In the genomic region with DNA sequence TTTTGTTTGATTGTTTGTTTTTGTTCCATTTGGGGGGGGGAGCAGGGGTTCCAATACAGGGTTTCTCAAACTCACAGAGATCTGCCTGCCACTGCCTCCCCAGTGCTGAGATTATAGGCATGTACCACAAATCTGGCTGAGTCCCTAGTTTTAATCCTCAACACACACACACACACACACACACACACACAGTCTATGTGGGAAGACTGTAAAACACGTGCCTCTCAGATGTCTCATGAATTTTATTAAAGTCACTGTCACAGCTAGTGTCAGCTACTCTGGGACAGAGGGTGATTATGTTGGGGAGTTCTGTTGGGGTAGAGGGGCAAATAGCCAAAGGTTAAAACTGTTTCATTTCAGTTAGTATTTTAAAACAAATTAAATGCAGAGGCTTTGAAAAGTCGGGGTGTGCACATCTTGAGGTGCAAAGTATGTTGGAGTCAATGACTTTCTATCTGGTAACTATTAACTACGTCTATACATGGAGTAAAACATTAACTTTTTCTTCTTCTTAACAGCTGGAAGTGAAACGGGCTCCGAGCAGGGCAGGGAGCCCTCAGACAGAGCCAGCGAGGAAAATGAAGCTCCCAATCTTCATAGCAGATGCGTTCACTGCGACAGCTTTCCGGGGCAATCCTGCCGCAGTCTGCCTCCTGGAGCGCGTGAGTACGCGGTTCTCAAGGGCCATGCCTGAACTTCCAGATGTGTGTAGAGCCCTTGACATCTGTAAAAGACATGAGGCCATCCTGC, we compare ENCODE assay signal across 18 mouse cellular contexts. TPM values are rescaled to one million over a fixed set of nuclear protein-coding genes. Genes with fewer than 3 reads are reported as not detected.
DNase-seq lines count a peak whose midpoint lies in the region; ATAC-seq lines count a peak whose summit lies in the region.
"Had no signal": no experiment of that assay in that cellular context is flagged by ENCODE, and none has a peak within 500 bp of the region (broad histone marks: within the 10 kb centered on the region; RNA-seq: fewer than 3 reads in every experiment).

No protein-coding gene starts in this region.

- no peak overlapping the region for H3K4me2 ChIP-seq in kidney, embryonic 14.5 days (replicated peaks; ENCODE audit: low read depth, low read length)
- peak overlapping the region; percentile 42 for H3K4me2 ChIP-seq in intestine, embryonic 16.5 days (ENCODE audit: low read depth, low read length)
- peak overlapping the region; percentile 13; the same call in 1 of the 2 replicates for H3K4me2 ChIP-seq in stomach, embryonic 15.5 days
- H3K4me2 ChIP-seq: embryonic facial prominence, embryonic 13.5 days; limb, embryonic 15.5 days; neural tube, embryonic 12.5 days had no signal

- no peak for ATAC-seq in kidney, embryonic 14.5 days (ENCODE audit: low FRiP score, low TSS enrichment)
- peak; percentile 95 for ATAC-seq in intestine, embryonic 16.5 days
- ATAC-seq in stomach, embryonic 15.5 days (ENCODE audit: insufficient read depth, low FRiP score, low read depth): peak; percentile 56; the same call in 1 of the 2 replicates
- no peak for ATAC-seq in monocyte, adult 5-6 weeks (replicated peaks; ENCODE audit: insufficient number of reproducible peaks, low FRiP score, low TSS enrichment, poor library complexity, severe bottlenecking)

- H3K4me3 ChIP-seq in kidney, embryonic 14.5 days (ENCODE audit: low read length): no peak overlapping the region
- H3K4me3 ChIP-seq in intestine, embryonic 16.5 days (ENCODE audit: low read length): peak overlapping the region; percentile 29
- H3K4me3 ChIP-seq in stomach, embryonic 15.5 days (replicated peaks): no peak overlapping the region
- H3K4me3 ChIP-seq: embryonic facial prominence, embryonic 13.5 days; forebrain, embryonic 10.5 days; limb, embryonic 15.5 days; neural tube, embryonic 12.5 days had no signal

- no peak overlapping the region for H3K27ac ChIP-seq in kidney, embryonic 14.5 days (ENCODE audit: low read depth, low read length)
- H3K27ac ChIP-seq in intestine, embryonic 16.5 days (ENCODE audit: low read length): peak overlapping the region; percentile 76
- H3K27ac ChIP-seq in stomach, embryonic 15.5 days: 0 out of 2 replicates have a peak overlapping the region, but pooled peaks have one; percentile 0
- H3K27ac ChIP-seq: embryonic facial prominence, embryonic 13.5 days; forebrain, embryonic 10.5 days; limb, embryonic 15.5 days; macrophage; neural tube, embryonic 12.5 days had no signal

- H3K27me3 ChIP-seq in kidney, embryonic 14.5 days (ENCODE audit: control insufficient read depth, insufficient read depth, low read length): no peaks in the 10 kb centered on the region
- no peaks in the 10 kb centered on the region for H3K27me3 ChIP-seq in intestine, embryonic 16.5 days (replicated peaks; ENCODE audit: control insufficient read depth, insufficient read depth, low read length)
- H3K27me3 ChIP-seq in stomach, embryonic 15.5 days (replicated peaks): no peaks in the 10 kb centered on the region
- H3K27me3 ChIP-seq: embryonic facial prominence, embryonic 13.5 days; limb, embryonic 15.5 days; neural tube, embryonic 12.5 days had no signal

- DNase-seq in kidney, adult 11 months: peak; percentile 40
- peak; percentile 53 for DNase-seq in kidney, postnatal 14 days
- no peak for DNase-seq in layer of hippocampus, postnatal 10 days (ENCODE audit: low spot score in 2 of 2)
- DNase-seq in layer of hippocampus, adult 9-10 months (ENCODE audit: low spot score): no peak
- DNase-seq: cerebellum, adult 11-12 months; heart, adult 11 months; layer of hippocampus, adult 9-11 months; right cerebral cortex, postnatal 25 days had no signal

- H3K9ac ChIP-seq in kidney, embryonic 14.5 days (ENCODE audit: low read depth, low read length): no peak overlapping the region
- H3K9ac ChIP-seq in intestine, embryonic 16.5 days (ENCODE audit: low read depth, low read length): 0 out of 2 replicates have a peak overlapping the region, but pooled peaks have one; percentile 24
- no peak overlapping the region for H3K9ac ChIP-seq in stomach, embryonic 15.5 days
- H3K9ac ChIP-seq: embryonic facial prominence, embryonic 13.5 days; limb, embryonic 15.5 days; neural tube, embryonic 12.5 days had no signal

- H3K36me3 ChIP-seq in kidney, embryonic 14.5 days (ENCODE audit: control insufficient read depth, insufficient read depth, low read length): no peaks in the 10 kb centered on the region
- H3K36me3 ChIP-seq in intestine, embryonic 16.5 days (ENCODE audit: control insufficient read depth, insufficient read depth, low read length): no peaks in the 10 kb centered on the region
- H3K36me3 ChIP-seq in stomach, embryonic 15.5 days: no peaks in the 10 kb centered on the region
- H3K36me3 ChIP-seq: embryonic facial prominence, embryonic 13.5 days; forebrain, embryonic 10.5 days; limb, embryonic 15.5 days; neural tube, embryonic 12.5 days had no signal

- no peaks in the 10 kb centered on the region for H3K9me3 ChIP-seq in kidney, embryonic 14.5 days (ENCODE audit: control insufficient read depth, low read length)
- no peaks in the 10 kb centered on the region for H3K9me3 ChIP-seq in intestine, embryonic 16.5 days (ENCODE audit: control insufficient read depth, low read length)
- H3K9me3 ChIP-seq in stomach, embryonic 15.5 days: no peaks in the 10 kb centered on the region
- H3K9me3 ChIP-seq: embryonic facial prominence, embryonic 13.5 days; forebrain, embryonic 10.5 days; limb, embryonic 15.5 days; neural tube, embryonic 12.5 days had no signal

- H3K4me1 ChIP-seq in kidney, embryonic 14.5 days (ENCODE audit: control insufficient read depth, insufficient read depth, low read length): no peaks in the 10 kb centered on the region
- no peaks in the 10 kb centered on the region for H3K4me1 ChIP-seq in intestine, embryonic 16.5 days (ENCODE audit: control insufficient read depth, insufficient read depth, low read length)
- no peaks in the 10 kb centered on the region for H3K4me1 ChIP-seq in stomach, embryonic 15.5 days
- H3K4me1 ChIP-seq: embryonic facial prominence, embryonic 13.5 days; limb, embryonic 15.5 days; neural tube, embryonic 12.5 days had no signal

- WGBS in kidney, embryonic 14.5 days: 67% methylated on average over 14 of the region's 14 CpGs
- 55% methylated on average over 14 of the region's 14 CpGs for WGBS in intestine, embryonic 16.5 days
- WGBS in stomach, embryonic 15.5 days: 64% methylated on average over 14 of the region's 14 CpGs

RNA-seq across cellular contexts. Expression of a gene that starts 14.6 kb away (rescaled TPM):
- 1.9 and 2.7 TPM in 2 replicates for polyA plus RNA-seq in kidney, embryonic 14.5 days (2014; fragmentation: Nextera tagmentation; extraction: Ambion mirVana)
- polyA plus RNA-seq in intestine, embryonic 16.5 days (2015; fragmentation: Nextera tagmentation; extraction: Ambion mirVana): 10.6 and 12.5 TPM in 2 replicates
- 4.7 and 6.5 TPM in 2 replicates for polyA plus RNA-seq in stomach, embryonic 15.5 days (2015; fragmentation: Nextera tagmentation; extraction: Ambion mirVana)
- 1 to 10 TPM; 1.6 to 2.9 TPM for total RNA-seq in layer of hippocampus, postnatal 10 days (2021)
- total RNA-seq in monocyte, adult 5-6 weeks (2017): not detected in 3 replicates
- total RNA-seq: midbrain, postnatal 0 days had no signal

RNA-seq across cellular contexts. Expression of a gene that starts 14.7 kb away (rescaled TPM):
- polyA plus RNA-seq in kidney, embryonic 14.5 days (2014; fragmentation: Nextera tagmentation; extraction: Ambion mirVana): 82.2 and 86.8 TPM in 2 replicates
- 61.7 and 65.7 TPM in 2 replicates for polyA plus RNA-seq in intestine, embryonic 16.5 days (2015; fragmentation: Nextera tagmentation; extraction: Ambion mirVana)
- 87.7 and 94.5 TPM in 2 replicates for polyA plus RNA-seq in stomach, embryonic 15.5 days (2015; fragmentation: Nextera tagmentation; extraction: Ambion mirVana)
- total RNA-seq in layer of hippocampus, postnatal 10 days (2021): 10 to 100 TPM; 33.8 to 51.7 TPM
- total RNA-seq in monocyte, adult 5-6 weeks (2017): 87.7 to 119 TPM (median 96.9 TPM) in 3 replicates

RNA-seq across cellular contexts. Expression of a gene that starts 21.2 kb away (rescaled TPM):
- polyA plus RNA-seq in kidney, embryonic 14.5 days (2014; fragmentation: Nextera tagmentation; extraction: Ambion mirVana): 4.8 and 5.1 TPM in 2 replicates
- polyA plus RNA-seq in intestine, embryonic 16.5 days (2015; fragmentation: Nextera tagmentation; extraction: Ambion mirVana): 4.0 and 4.7 TPM in 2 replicates
- polyA plus RNA-seq in stomach, embryonic 15.5 days (2015; fragmentation: Nextera tagmentation; extraction: Ambion mirVana): 6.5 and 8.3 TPM in 2 replicates
- total RNA-seq in layer of hippocampus, postnatal 10 days (2021): under 1 TPM in 1 of 2 experiments, not detected in 1; 0.53 TPM
- total RNA-seq in monocyte, adult 5-6 weeks (2017): 2.8 to 12.5 TPM in 2 of 3 replicates, not detected in the other
- total RNA-seq: midbrain, postnatal 0 days had no signal
- polyA plus RNA-seq: macrophage had no signal

RNA-seq across cellular contexts. Expression of a gene that starts 58.7 kb away (rescaled TPM):
- polyA plus RNA-seq in kidney, embryonic 14.5 days (2014; fragmentation: Nextera tagmentation; extraction: Ambion mirVana): 19.7 and 28.4 TPM in 2 replicates
- 13.8 and 19.6 TPM in 2 replicates for polyA plus RNA-seq in intestine, embryonic 16.5 days (2015; fragmentation: Nextera tagmentation; extraction: Ambion mirVana)
- 26.6 TPM in 2 replicates for polyA plus RNA-seq in stomach, embryonic 15.5 days (2015; fragmentation: Nextera tagmentation; extraction: Ambion mirVana)
- 10 to 100 TPM; 67.4 to 76.3 TPM for total RNA-seq in layer of hippocampus, postnatal 10 days (2021)
- total RNA-seq in monocyte, adult 5-6 weeks (2017): 14.6 to 24.6 TPM (median 15.7 TPM) in 3 replicates

Comparison
In these comparisons a context has a peak if more than half of its experiments do, and no peak if none do; other contexts are left out.
1. DNase-seq: peak in kidney, adult 11 months (single experiment) and kidney, postnatal 14 days (single experiment); none in layer of hippocampus, postnatal 10 days (0 of 2) and layer of hippocampus, adult 9-10 months (single experiment).
2. ATAC-seq: peak in intestine, embryonic 16.5 days (single experiment) and stomach, embryonic 15.5 days (single experiment); none in kidney, embryonic 14.5 days (single experiment) and monocyte, adult 5-6 weeks (single experiment).